Mouse (Mus musculus): ENCODE measurements around the gene Mrpl11. TPM values are rescaled to one million over a fixed set of nuclear protein-coding genes. Genes with fewer than 3 reads are reported as not detected.
"Not testable (repeated sequence)": the region's sequence is repeated elsewhere in the genome, so short reads cannot be mapped to it uniquely, and the experiment has no call there.

Mrpl11 gene
- polyA plus RNA-seq, 1 experiment from 2014 or later = 85.2 TPM

- Histone ChIP-seq H3K27ac (replicated peaks) (no peak overlapping the region), H3K4me2 (peak overlapping the region; percentile 83), H3K27me3 (replicated peaks) (peaks cover 50% of the 10 kb centered on the region), H3K9ac (peak overlapping the region; percentile 76), H3K36me3 (no peaks in the 10 kb centered on the region), H3K4me1 (peaks cover 13% of the 10 kb centered on the region), H3K9me3 (no peaks in the 10 kb centered on the region), H3K4me3 (peak overlapping the region; percentile 61)
- 7% methylated on average over 13 of the region's 13 CpGs for WGBS
- ATAC-seq (ENCODE audit: extremely low read depth, insufficient number of reproducible peaks, low FRiP score, low TSS enrichment) = no peak; the same call in 1 of the 2 replicates
These were observed 18.7 kb upstream of the Mrpl11 start for GRCm38 (mm10) chr19:4943253-4943588.

- H3K4me2 ChIP-seq = no peak overlapping the region
- H3K4me1 ChIP-seq = peaks cover 13% of the 10 kb centered on the region
- H3K27me3 ChIP-seq (replicated peaks) = peaks cover 41% of the 10 kb centered on the region
- no peak overlapping the region for H3K4me3 ChIP-seq
- H3K9me3 ChIP-seq = no peaks in the 10 kb centered on the region
- 49% methylated on average over 6 of the region's 6 CpGs for WGBS
- H3K27ac ChIP-seq (replicated peaks) = no peak overlapping the region
- no peak for ATAC-seq (ENCODE audit: extremely low read depth, insufficient number of reproducible peaks, low FRiP score, low TSS enrichment)
- no peak overlapping the region for H3K9ac ChIP-seq
- H3K36me3 ChIP-seq = no peaks in the 10 kb centered on the region
These were observed 16.4 kb upstream of the Mrpl11 start for GRCm38 (mm10) chr19:4945540-4945939.

- H3K4me2 ChIP-seq; H3K36me3 ChIP-seq; H3K27ac ChIP-seq (replicated peaks); H3K9me3 ChIP-seq; ATAC-seq (ENCODE audit: extremely low read depth, insufficient number of reproducible peaks, low FRiP score, low TSS enrichment); H3K9ac ChIP-seq; H3K4me3 ChIP-seq; H3K4me1 ChIP-seq: not testable (repeated sequence)
- WGBS = 77% methylated on average over 9 of the region's 9 CpGs
- H3K27me3 ChIP-seq (replicated peaks) = peaks cover 16% of the 10 kb centered on the region
These were observed 13.3 kb upstream of the Mrpl11 start for GRCm38 (mm10) chr19:4948641-4949040.

- no peak for ATAC-seq (ENCODE audit: extremely low read depth, insufficient number of reproducible peaks, low FRiP score, low TSS enrichment)
- no peak overlapping the region for H3K4me3 ChIP-seq
- no peaks in the 10 kb centered on the region for H3K9me3 ChIP-seq
- peaks cover 2% of the 10 kb centered on the region; the same call in 1 of the 2 replicates for H3K4me1 ChIP-seq
- H3K27me3 ChIP-seq (replicated peaks) = no peaks in the 10 kb centered on the region
- WGBS = 82% methylated on average over 2 of the region's 2 CpGs
- H3K36me3 ChIP-seq = peaks cover 43% of the 10 kb centered on the region
- no peak overlapping the region for H3K27ac ChIP-seq (replicated peaks)
- no peak overlapping the region for H3K4me2 ChIP-seq
- no peak overlapping the region for H3K9ac ChIP-seq
These were observed 6.3 kb downstream of the Mrpl11 start for GRCm38 (mm10) chr19:4968236-4968635.

GRCm38 (mm10) chr19:4981767-4982166, 19.8 kb downstream of the Mrpl11 start:
- no peaks in the 10 kb centered on the region for H3K9me3 ChIP-seq
- H3K4me1 ChIP-seq = no peaks in the 10 kb centered on the region
- H3K4me3 ChIP-seq = no peak overlapping the region
- H3K4me2 ChIP-seq = no peak overlapping the region
- H3K27ac ChIP-seq (replicated peaks) = no peak overlapping the region
- peaks cover 6% of the 10 kb centered on the region; the same call in 1 of the 2 replicates for H3K36me3 ChIP-seq
- ATAC-seq (ENCODE audit: extremely low read depth, insufficient number of reproducible peaks, low FRiP score, low TSS enrichment) = no peak
- peaks cover 49% of the 10 kb centered on the region for H3K27me3 ChIP-seq (replicated peaks)
- no peak overlapping the region for H3K9ac ChIP-seq

- no peak overlapping the region for H3K27ac ChIP-seq (replicated peaks)
- no peak overlapping the region for H3K4me3 ChIP-seq
- 3% methylated on average over 13 of the region's 13 CpGs for WGBS
- peaks cover 6% of the 10 kb centered on the region; the same call in 1 of the 2 replicates for H3K36me3 ChIP-seq
- no peak overlapping the region for H3K9ac ChIP-seq
- no peak overlapping the region for H3K4me2 ChIP-seq
- H3K4me1 ChIP-seq = peaks cover 42% of the 10 kb centered on the region
- no peak for ATAC-seq (ENCODE audit: extremely low read depth, insufficient number of reproducible peaks, low FRiP score, low TSS enrichment)
- peaks cover 75% of the 10 kb centered on the region for H3K27me3 ChIP-seq (replicated peaks)
- H3K9me3 ChIP-seq = no peaks in the 10 kb centered on the region
These were observed 27.1 kb downstream of the Mrpl11 start for GRCm38 (mm10) chr19:4989013-4989412.

GRCm38 (mm10) chr19:4989434-4990255, 27.7 kb downstream of the Mrpl11 start:
- H3K27ac ChIP-seq (replicated peaks) = no peak overlapping the region
- 15% methylated on average over 47 of the region's 47 CpGs for WGBS
- H3K4me2 ChIP-seq = peak overlapping the region; percentile 62
- H3K9ac ChIP-seq = no peak overlapping the region
- H3K4me1 ChIP-seq = peaks cover 48% of the 10 kb centered on the region
- ATAC-seq (ENCODE audit: extremely low read depth, insufficient number of reproducible peaks, low FRiP score, low TSS enrichment) = no peak
- H3K9me3 ChIP-seq = no peaks in the 10 kb centered on the region
- peaks cover 6% of the 10 kb centered on the region; the same call in 1 of the 2 replicates for H3K36me3 ChIP-seq
- H3K4me3 ChIP-seq = no peak overlapping the region
- peaks cover 71% of the 10 kb centered on the region for H3K27me3 ChIP-seq (replicated peaks)

- H3K4me2 ChIP-seq = peak within 1 kb of the TSS; percentile 62
These were observed 28.3 kb downstream of the Mrpl11 start, which contains the start of gene Npas4 for GRCm38 (mm10) chr19:4990256-4990625. Gene Npas4, minus strand, starts transcription at chr19:4990316.

GRCm38 (mm10) chr19:4990716-4991115, 28.8 kb downstream of the Mrpl11 start:
- Histone ChIP-seq H3K36me3 (peaks cover 6% of the 10 kb centered on the region; the same call in 1 of the 2 replicates), H3K4me3 (peak overlapping the region; percentile 27), H3K4me1 (peaks cover 51% of the 10 kb centered on the region), H3K9me3 (no peaks in the 10 kb centered on the region), H3K4me2 (peak overlapping the region; percentile 62), H3K27ac (replicated peaks) (no peak overlapping the region), H3K9ac (no peak overlapping the region), H3K27me3 (replicated peaks) (peaks cover 62% of the 10 kb centered on the region)
- WGBS = 1% methylated on average over 19 of the region's 22 CpGs
- no peak for ATAC-seq (ENCODE audit: extremely low read depth, insufficient number of reproducible peaks, low FRiP score, low TSS enrichment)

More at GRCm38 (mm10) chr19:4990256-4990625, 28.3 kb downstream of the Mrpl11 start, which contains the start of gene Npas4:
- WGBS = 21% methylated on average over 4 of the region's 4 CpGs
- peak within 1 kb of the TSS; percentile 27 for H3K4me3 ChIP-seq
- peaks cover 6% of the 10 kb centered on the region; the same call in 1 of the 2 replicates for H3K36me3 ChIP-seq
- no peak for ATAC-seq (ENCODE audit: extremely low read depth, insufficient number of reproducible peaks, low FRiP score, low TSS enrichment)
- no peaks in the 10 kb centered on the region for H3K9me3 ChIP-seq
- H3K27ac ChIP-seq (replicated peaks) = no peak within 1 kb of the TSS
- H3K9ac ChIP-seq = no peak within 1 kb of the TSS
- H3K4me1 ChIP-seq = peaks cover 51% of the 10 kb centered on the region
- peaks cover 66% of the 10 kb centered on the region for H3K27me3 ChIP-seq (replicated peaks)

GRCm38 (mm10) chr19:4992371-4992770, 30.4 kb downstream of the Mrpl11 start:
- Histone ChIP-seq H3K4me3 (0 out of 2 replicates have a peak overlapping the region, but pooled peaks have one; percentile 3), H3K9me3 (no peaks in the 10 kb centered on the region), H3K9ac (no peak overlapping the region), H3K4me1 (peaks cover 51% of the 10 kb centered on the region), H3K36me3 (no peaks in the 10 kb centered on the region), H3K27me3 (replicated peaks) (peaks cover 54% of the 10 kb centered on the region), H3K27ac (replicated peaks) (peak overlapping the region; percentile 73), H3K4me2 (peak overlapping the region; percentile 48)
- no peak for ATAC-seq (ENCODE audit: extremely low read depth, insufficient number of reproducible peaks, low FRiP score, low TSS enrichment)
- 13% methylated on average over 8 of the region's 8 CpGs for WGBS

- Histone ChIP-seq H3K9ac (peak overlapping the region; percentile 40), H3K4me3 (peak overlapping the region; percentile 3; the same call in 1 of the 2 replicates), H3K36me3 (no peaks in the 10 kb centered on the region), H3K4me2 (peak overlapping the region; percentile 48), H3K4me1 (peaks cover 51% of the 10 kb centered on the region), H3K27me3 (replicated peaks) (peaks cover 54% of the 10 kb centered on the region), H3K27ac (replicated peaks) (peak overlapping the region; percentile 73), H3K9me3 (no peaks in the 10 kb centered on the region)
- ATAC-seq (ENCODE audit: extremely low read depth, insufficient number of reproducible peaks, low FRiP score, low TSS enrichment) = no peak; the same call in 1 of the 2 replicates
- 0% methylated on average over 9 of the region's 9 CpGs for WGBS
These were observed 31.0 kb downstream of the Mrpl11 start for GRCm38 (mm10) chr19:4992904-4993303.

All from heart, embryonic 13.5 days (tissue).